Mouse (Mus musculus): Measurements from ENCODE around the gene Arhgap19.

DNA sequence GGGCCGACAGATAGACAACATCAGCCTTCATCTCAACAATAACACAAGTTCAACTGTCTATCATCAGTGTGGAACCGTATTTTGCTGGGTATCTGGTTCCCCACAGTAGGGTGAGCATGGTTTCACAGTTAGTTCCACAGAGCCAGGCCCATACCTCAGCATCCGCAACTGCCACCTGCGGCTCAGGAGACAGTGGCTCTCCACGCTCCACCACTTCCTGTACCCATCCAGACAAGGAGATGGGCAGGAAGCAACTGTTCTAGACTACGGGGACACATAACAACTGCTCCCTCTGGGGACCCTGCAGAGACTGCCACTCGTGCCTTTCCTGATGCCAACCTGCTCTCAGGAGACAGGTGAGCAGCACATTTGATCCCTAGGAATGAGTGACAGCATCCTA lies 33.1 kb downstream of the Arhgap19 start:
- no peak for TF ChIP-seq CTCF (conservative IDR thresholded peaks at IDR 0.05; ENCODE audit: low read length)
- no peak for TF ChIP-seq POU5F1 (IDR thresholded peaks at IDR 0.05; ENCODE audit: borderline replicate concordance, low read length)
